Mouse (Mus musculus): ENCODE measurements around the gene Vmn1r152.
"Not testable (repeated sequence)": the region's sequence is repeated elsewhere in the genome, so short reads cannot be mapped to it uniquely, and the experiment has no call there.

The Vmn1r152 gene

GRCm38 (mm10) chr7:22522667-22523066 lies at the start of gene Vmn1r152:
TSS of gene Vmn1r152 (plus strand) at chr7:22522967.
- DNase-seq: not testable (repeated sequence)

GRCm38 (mm10) chr7:22499578-22499977 lies 23.2 kb upstream of the Vmn1r152 start, which contains the start of gene Vmn1r151:
TSS of gene Vmn1r151 (minus strand) at chr7:22499678.
- not testable (repeated sequence) for DNase-seq

GRCm38 (mm10) chr7:22534787-22535186 lies 12.0 kb downstream of the Vmn1r152 start, which contains the start of gene Gm8677:
TSS of gene Gm8677 (minus strand) at chr7:22534887.
- DNase-seq: not testable (repeated sequence)

- DNase-seq: not testable (repeated sequence)
Observed at GRCm38 (mm10) chr7:22565243-22565642, 42.5 kb downstream of the Vmn1r152 start, which contains the start of gene Gm4201. TSS of gene Gm4201 (minus strand) at chr7:22565343.
